30 mouse cellular contexts compared by ENCODE assay signal in the genomic region with DNA sequence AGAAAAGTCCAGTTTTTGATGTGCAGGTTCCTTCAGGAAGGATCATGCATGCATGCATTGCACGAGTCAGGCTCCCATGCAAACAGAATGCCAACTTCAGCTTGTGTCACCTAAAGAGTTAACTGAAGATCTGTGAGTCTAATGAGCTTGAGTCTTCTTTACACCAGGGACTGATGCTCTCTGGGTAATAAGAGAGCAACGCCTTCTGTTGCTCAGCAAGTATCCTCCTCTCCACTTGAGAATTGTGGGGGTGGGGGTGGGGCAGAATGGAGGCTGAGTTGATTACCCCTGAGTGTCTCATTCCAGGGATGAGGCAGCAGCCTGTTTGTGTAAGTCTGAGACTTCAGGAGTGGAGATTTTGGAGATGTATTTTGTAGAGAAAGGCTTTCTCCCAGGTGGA. TPM values are rescaled to one million over a fixed set of nuclear protein-coding genes. Genes with fewer than 3 reads are reported as not detected.
DNase-seq lines count a peak whose midpoint lies in the region; ATAC-seq and TF ChIP-seq lines count a peak whose summit lies in the region.
"Had no signal": no experiment of that assay in that cellular context is flagged by ENCODE, and none has a peak within 500 bp of the region (broad histone marks: within the 10 kb centered on the region; RNA-seq: fewer than 3 reads in every experiment).

No protein-coding gene starts in this region.

- DNase-seq in forebrain, embryonic 11.5 days (ENCODE audit: low spot score), result peak; percentile 28
- no peak for DNase-seq in forebrain, postnatal 0 days
- no peak for DNase-seq in heart, adult 18-20 months
- peak; percentile 27 for DNase-seq in brain, adult 2 months (ENCODE audit: low read depth, low spot score)
- peak; percentile 34 for DNase-seq in retina, embryonic 14.5 days (ENCODE audit: low spot score)
- DNase-seq in testis, postnatal 10 days (ENCODE audit: low spot score), result no peak
- DNase-seq in kidney, postnatal 36 days, result no peak
- DNase-seq: adrenal gland, adult 2 months; adrenal gland, postnatal 14 days; B cell, adult 2 months; cerebellum, adult 18-20 months; cerebellum, adult 9-10 months; cerebellum, postnatal 14 days; gastrocnemius, postnatal 10 days; gastrocnemius, postnatal 36 days; heart, postnatal 10 days; heart, postnatal 36 days; kidney, adult 18-20 months had no signal

- ATAC-seq in forebrain, embryonic 11.5 days (replicated peaks; ENCODE audit: low FRiP score), result no peak
- ATAC-seq in forebrain, postnatal 0 days, result no peak
- no peak for ATAC-seq in heart, embryonic 12.5 days (ENCODE audit: insufficient number of reproducible peaks, low FRiP score)
- ATAC-seq: hindbrain, embryonic 16.5 days; intestine, embryonic 15.5 days had no signal

- no peak overlapping the region for H3K9ac ChIP-seq in forebrain, embryonic 11.5 days (ENCODE audit: low read length)
- no peak overlapping the region for H3K9ac ChIP-seq in forebrain, postnatal 0 days
- no peak overlapping the region for H3K9ac ChIP-seq in heart, embryonic 12.5 days
- H3K9ac ChIP-seq: embryonic facial prominence, embryonic 12.5 days; forebrain, embryonic 12.5 days; heart, embryonic 15.5 days; hindbrain, embryonic 13.5 days; intestine, embryonic 15.5 days had no signal

- H3K36me3 ChIP-seq in forebrain, embryonic 11.5 days (ENCODE audit: control insufficient read depth, insufficient read depth, low read length), result no peaks in the 10 kb centered on the region
- no peaks in the 10 kb centered on the region for H3K36me3 ChIP-seq in forebrain, postnatal 0 days (ENCODE audit: insufficient read depth)
- H3K36me3 ChIP-seq in heart, embryonic 12.5 days, result no peaks in the 10 kb centered on the region
- H3K36me3 ChIP-seq: embryonic facial prominence, embryonic 12.5 days; forebrain, embryonic 12.5 days; G1E; heart, embryonic 15.5 days; hindbrain, embryonic 10.5 days; hindbrain, embryonic 13.5 days; intestine, embryonic 15.5 days had no signal

- no peak overlapping the region for H3K4me3 ChIP-seq in forebrain, embryonic 11.5 days (ENCODE audit: low read depth, low read length)
- H3K4me3 ChIP-seq in forebrain, postnatal 0 days (ENCODE audit: low read depth, low read length), result no peak overlapping the region
- H3K4me3 ChIP-seq in heart, embryonic 12.5 days, result no peak overlapping the region
- H3K4me3 ChIP-seq: embryonic facial prominence, embryonic 12.5 days; forebrain, embryonic 12.5 days; heart, embryonic 15.5 days; hindbrain, embryonic 10.5 days; hindbrain, embryonic 13.5 days; intestine, embryonic 15.5 days had no signal

- no peaks in the 10 kb centered on the region; the same call in 1 of the 2 replicates for H3K4me1 ChIP-seq in forebrain, embryonic 11.5 days (replicated peaks; ENCODE audit: control insufficient read depth, insufficient read depth, low read length)
- H3K4me1 ChIP-seq in forebrain, postnatal 0 days (ENCODE audit: insufficient read depth), result peaks cover 8% of the 10 kb centered on the region; the same call in 1 of the 2 replicates
- peaks cover 23% of the 10 kb centered on the region for H3K4me1 ChIP-seq in heart, embryonic 12.5 days (replicated peaks)
- H3K4me1 ChIP-seq: embryonic facial prominence, embryonic 12.5 days had no signal

- H3K27me3 ChIP-seq in forebrain, embryonic 11.5 days (ENCODE audit: control insufficient read depth, insufficient read depth, low read length), result no peaks in the 10 kb centered on the region
- no peaks in the 10 kb centered on the region for H3K27me3 ChIP-seq in forebrain, postnatal 0 days (ENCODE audit: insufficient read depth, low read length)
- no peaks in the 10 kb centered on the region for H3K27me3 ChIP-seq in heart, embryonic 12.5 days (replicated peaks)
- H3K27me3 ChIP-seq: CH12.LX; embryonic facial prominence, embryonic 12.5 days; heart, embryonic 15.5 days; hindbrain, embryonic 13.5 days; intestine, embryonic 15.5 days had no signal

- no peak overlapping the region for H3K4me2 ChIP-seq in forebrain, embryonic 11.5 days (ENCODE audit: low read depth, low read length, severe bottlenecking)
- no peak overlapping the region for H3K4me2 ChIP-seq in forebrain, postnatal 0 days (ENCODE audit: low read depth)
- no peak overlapping the region for H3K4me2 ChIP-seq in heart, embryonic 12.5 days
- H3K4me2 ChIP-seq: embryonic facial prominence, embryonic 12.5 days; forebrain, embryonic 12.5 days; heart, embryonic 11.5 days; heart, embryonic 15.5 days; hindbrain, embryonic 13.5 days; intestine, embryonic 15.5 days had no signal

- TF ChIP-seq CTCF in forebrain, postnatal 0 days (IDR thresholded peaks at IDR 0.05; ENCODE audit: low read depth), result no peak

- 64% methylated on average over 2 of the region's 2 CpGs for WGBS in forebrain, embryonic 11.5 days
- WGBS in forebrain, postnatal 0 days, result 50% methylated on average over 2 of the region's 2 CpGs
- WGBS in heart, embryonic 12.5 days, result 70% methylated on average over 2 of the region's 2 CpGs

- H3K27ac ChIP-seq in forebrain, embryonic 11.5 days (ENCODE audit: low read depth, low read length), result no peak overlapping the region
- no peak overlapping the region for H3K27ac ChIP-seq in forebrain, postnatal 0 days (ENCODE audit: low read depth, low read length)
- peak overlapping the region; percentile 13; the same call in 1 of the 2 replicates for H3K27ac ChIP-seq in heart, embryonic 12.5 days (ENCODE audit: poor library complexity, severe bottlenecking)
- H3K27ac ChIP-seq: embryonic facial prominence, embryonic 12.5 days; forebrain, embryonic 12.5 days; heart, embryonic 15.5 days; hindbrain, embryonic 10.5 days; hindbrain, embryonic 13.5 days; intestine, embryonic 15.5 days had no signal

- H3K9me3 ChIP-seq in forebrain, embryonic 11.5 days (ENCODE audit: control insufficient read depth, low read length), result no peaks in the 10 kb centered on the region
- no peaks in the 10 kb centered on the region for H3K9me3 ChIP-seq in forebrain, postnatal 0 days (ENCODE audit: low read length)
- H3K9me3 ChIP-seq in heart, embryonic 12.5 days (replicated peaks), result no peaks in the 10 kb centered on the region
- H3K9me3 ChIP-seq: embryonic facial prominence, embryonic 12.5 days; forebrain, embryonic 12.5 days; G1E; heart, embryonic 15.5 days; hindbrain, embryonic 10.5 days; hindbrain, embryonic 13.5 days; intestine, embryonic 15.5 days had no signal

RNA-seq across cellular contexts. Expression of gene Lrguk, which starts 20.2 kb away (rescaled TPM):
- 0.79 and 2.2 TPM in 2 replicates for polyA plus RNA-seq in forebrain, embryonic 11.5 days (2014; fragmentation: Nextera tagmentation; extraction: Ambion mirVana)
- 1.8 and 2.8 TPM in 2 replicates for total RNA-seq in forebrain, postnatal 0 days (2014; rRNA removed)
- 0.86 and 1.7 TPM in 2 replicates for polyA plus RNA-seq in forebrain, postnatal 0 days (2015; fragmentation: Nextera tagmentation; extraction: Ambion mirVana)
- polyA plus RNA-seq in heart, embryonic 12.5 days (2016; fragmentation: Nextera tagmentation; extraction: Ambion mirVana), result 0.65 and 1.1 TPM in 2 replicates
- under 1 TPM in 1 of 2 experiments, not detected in 1; 0.05 TPM for total RNA-seq in heart, adult 18-20 months (2021)
- total RNA-seq: granulocyte monocyte progenitor cell, adult 5-6 weeks had no signal

Comparison
In these comparisons a context has a peak if more than half of its experiments do, and no peak if none do; other contexts are left out.
1. DNase-seq: peak in forebrain, embryonic 11.5 days (single experiment), brain, adult 2 months (single experiment) and retina, embryonic 14.5 days (single experiment); none in forebrain, postnatal 0 days (single experiment), heart, adult 18-20 months (0 of 2), testis, postnatal 10 days (single experiment) and kidney, postnatal 36 days (0 of 2).